Mouse (Mus musculus): ENCODE results near the gene Gm45015.
"Not testable (repeated sequence)": the region's sequence is repeated elsewhere in the genome, so short reads cannot be mapped to it uniquely, and the experiment has no call there.

Gene Gm45015

GRCm38 (mm10) chrX:73336740-73337139 lies at the start of gene Gm45015:
Gene Gm45015, minus strand, starts transcription at chrX:73336840.
- DNase-seq (ENCODE audit: low spot score in 2 of 2) = no peak

DNA sequence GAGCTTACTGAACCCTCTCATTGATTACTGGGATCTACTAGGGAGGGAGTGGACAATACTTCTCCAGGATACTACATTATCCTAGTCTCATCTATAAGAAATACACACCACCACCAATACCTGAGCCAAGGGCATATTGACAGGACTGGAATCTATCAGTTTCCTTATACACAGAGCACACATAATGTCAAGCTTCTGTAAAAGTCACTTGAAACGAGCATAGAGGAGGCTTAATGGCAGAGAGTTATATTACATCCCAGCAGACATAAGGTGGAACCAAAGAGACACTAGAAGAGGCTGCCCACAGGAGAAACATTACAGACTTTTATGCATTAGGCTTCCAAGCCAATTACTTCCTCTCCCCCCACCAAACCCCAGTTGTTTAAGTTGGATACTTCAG lies 48.3 kb upstream of the Gm45015 start:
- DNase-seq (ENCODE audit: low spot score in 2 of 2) = no peak

GRCm38 (mm10) chrX:73384419-73384818 lies 47.8 kb upstream of the Gm45015 start:
- DNase-seq (ENCODE audit: low spot score in 2 of 2) = no peak

- DNase-seq (ENCODE audit: low spot score in 2 of 2) = no peak
Measured at GRCm38 (mm10) chrX:73363291-73363690, 26.7 kb upstream of the Gm45015 start.

DNA sequence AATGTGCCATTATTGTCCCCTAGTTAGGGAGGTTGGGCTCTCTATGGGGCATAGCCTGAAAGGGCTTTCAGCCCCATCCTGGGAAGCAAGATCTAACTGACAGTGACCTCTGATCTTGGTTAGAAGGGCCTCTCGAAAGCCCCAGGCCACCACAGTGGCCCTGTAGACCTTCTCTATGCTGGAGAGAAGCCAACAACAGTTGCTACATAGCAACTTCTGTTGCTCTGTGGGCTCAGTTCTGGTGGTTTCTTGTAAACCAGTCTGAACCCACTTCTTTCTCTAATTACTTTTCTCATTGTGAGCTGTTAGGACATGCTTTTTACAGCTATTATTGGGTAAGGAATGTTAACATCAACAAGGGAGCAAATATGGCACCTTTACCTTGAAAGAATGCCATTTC lies 20.1 kb upstream of the Gm45015 start:
- DNase-seq (ENCODE audit: low spot score in 2 of 2) = no peak

DNA sequence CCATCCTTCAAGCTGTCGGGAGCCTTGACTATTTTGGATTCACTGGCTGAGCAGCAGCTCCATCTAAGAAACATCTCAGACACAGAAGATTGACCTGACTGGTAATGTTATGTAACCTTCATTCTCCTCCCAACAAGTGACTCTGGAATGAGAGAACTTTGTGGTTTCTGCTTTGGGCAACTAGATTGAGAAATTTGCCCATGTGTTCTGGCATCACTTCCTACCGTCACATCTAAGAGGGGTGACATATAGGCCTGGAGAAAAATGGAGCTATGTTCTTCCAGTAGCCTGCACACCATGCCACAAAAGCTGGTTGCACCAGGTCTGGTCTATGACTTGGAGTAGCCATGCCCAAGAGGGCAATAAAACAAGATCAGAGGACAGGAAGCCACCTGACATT lies 19.5 kb upstream of the Gm45015 start:
- DNase-seq (ENCODE audit: low spot score in 2 of 2) = no peak

GRCm38 (mm10) chrX:73344346-73344745 lies 7.7 kb upstream of the Gm45015 start:
- no peak for DNase-seq (ENCODE audit: low spot score in 2 of 2)

GRCm38 (mm10) chrX:73343802-73344201 lies 7.2 kb upstream of the Gm45015 start:
- DNase-seq (ENCODE audit: low spot score in 2 of 2) = no peak

DNA sequence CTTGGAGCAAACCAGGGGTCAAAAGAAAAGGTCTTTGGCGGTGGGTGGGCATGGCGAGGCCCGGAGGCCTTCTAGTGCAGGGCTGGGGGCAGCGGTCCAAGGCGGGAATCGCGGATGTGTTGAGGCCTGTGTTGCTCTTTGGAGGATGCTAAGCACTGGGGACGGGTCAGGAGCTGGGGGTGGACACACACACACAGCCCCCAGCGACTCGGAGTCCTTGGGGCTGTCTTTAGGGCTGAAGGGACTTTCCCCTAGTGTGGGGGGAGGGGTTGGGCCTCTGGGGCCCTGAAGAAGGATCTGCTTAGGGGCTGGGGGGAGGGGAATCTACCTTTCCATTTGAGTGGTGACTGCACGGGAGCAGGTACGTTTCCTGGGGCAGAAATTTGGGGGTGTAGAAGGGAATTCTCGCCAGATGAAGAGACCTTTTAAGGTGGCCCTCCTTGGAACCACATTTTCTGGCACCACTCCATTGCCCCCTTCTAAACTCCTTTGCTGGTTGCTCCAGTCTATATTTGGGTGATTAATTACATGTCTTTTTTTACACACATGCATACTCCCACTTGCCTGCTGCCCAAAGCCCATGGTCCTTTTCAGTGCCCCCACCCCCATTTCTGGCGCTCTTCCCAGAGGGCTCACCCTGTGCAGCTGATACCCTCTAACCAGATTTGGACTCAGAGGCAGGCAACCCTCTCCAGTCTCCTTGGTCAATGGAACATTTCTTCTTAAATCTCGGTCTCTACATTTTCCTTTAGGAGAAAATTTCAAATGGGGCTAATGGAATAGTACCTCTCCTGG lies 6.5 kb upstream of the Gm45015 start:
- peak in 1 of 2 experiments; percentile 19 for DNase-seq (ENCODE audit: low spot score in 2 of 2)

DNA sequence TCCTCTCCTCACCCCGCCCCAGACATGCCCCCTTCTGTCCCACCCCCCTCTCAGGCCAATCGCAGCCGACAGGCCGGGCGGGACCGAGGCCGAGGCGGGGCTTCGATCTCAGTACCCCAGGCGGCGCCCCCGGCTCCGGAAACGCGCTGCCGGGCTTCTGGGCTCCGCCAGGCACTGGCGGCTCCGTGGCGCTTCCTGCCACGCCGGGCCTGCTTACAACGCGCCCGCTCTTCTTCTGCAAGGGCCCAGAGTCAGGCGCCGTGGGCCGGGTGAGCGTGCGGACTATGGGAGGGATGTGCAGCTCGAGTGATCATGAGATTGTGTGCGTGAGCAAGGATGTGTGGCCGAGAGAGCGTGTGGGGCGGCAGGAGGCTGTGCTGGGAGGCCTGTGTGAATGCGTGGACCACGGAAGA lies 5.8 kb upstream of the Gm45015 start, which contains the start of gene Zfp275:
Zfp275 (plus strand) TSS at position 139 of the 413 bp plus-strand sequence.
- peak; percentile 23 to 63 for DNase-seq (ENCODE audit: low spot score in 2 of 2)

- DNase-seq (ENCODE audit: low spot score in 2 of 2) = no peak
Measured at GRCm38 (mm10) chrX:73342068-73342467, 5.4 kb upstream of the Gm45015 start.

DNA sequence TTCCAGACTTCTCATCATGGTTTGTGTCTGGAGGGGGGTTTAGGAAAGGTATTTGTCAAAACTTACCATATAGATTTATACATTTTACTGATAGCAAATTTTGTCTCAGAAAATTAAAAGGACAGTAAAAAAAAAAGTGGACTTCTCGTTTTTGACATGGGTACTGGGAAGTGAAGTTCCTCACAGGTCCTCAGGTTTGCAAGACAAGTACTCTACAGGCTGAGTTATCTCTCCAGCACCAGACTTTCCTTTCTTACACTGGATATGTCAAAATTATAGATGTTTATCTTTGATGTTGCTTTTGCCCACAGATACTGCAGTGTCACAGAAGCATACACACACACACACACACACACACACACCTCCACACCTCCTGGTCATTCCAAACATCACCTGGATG lies 4.8 kb upstream of the Gm45015 start:
- DNase-seq (ENCODE audit: low spot score in 2 of 2) = no peak

DNA sequence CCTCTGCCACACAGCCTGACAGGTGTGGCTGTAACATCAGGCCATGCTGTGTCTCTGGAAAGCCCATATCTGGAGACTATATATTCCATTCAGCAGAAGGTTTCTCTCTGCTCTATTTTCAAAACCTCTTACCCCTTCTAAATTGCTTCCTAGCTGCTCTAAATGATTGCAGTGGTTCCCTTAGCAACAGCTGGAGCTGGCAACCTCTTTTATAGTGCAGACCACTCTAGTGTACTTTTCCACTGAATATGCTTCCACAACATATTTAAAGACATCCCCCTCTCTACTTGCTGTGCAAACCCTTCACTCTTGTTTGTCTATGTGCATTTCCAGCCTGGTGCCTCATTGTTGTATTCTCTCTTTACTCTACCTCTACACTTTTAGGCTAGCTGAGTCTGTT lies 3.1 kb downstream of the Gm45015 start:
- no peak for DNase-seq (ENCODE audit: low spot score in 2 of 2)

DNA sequence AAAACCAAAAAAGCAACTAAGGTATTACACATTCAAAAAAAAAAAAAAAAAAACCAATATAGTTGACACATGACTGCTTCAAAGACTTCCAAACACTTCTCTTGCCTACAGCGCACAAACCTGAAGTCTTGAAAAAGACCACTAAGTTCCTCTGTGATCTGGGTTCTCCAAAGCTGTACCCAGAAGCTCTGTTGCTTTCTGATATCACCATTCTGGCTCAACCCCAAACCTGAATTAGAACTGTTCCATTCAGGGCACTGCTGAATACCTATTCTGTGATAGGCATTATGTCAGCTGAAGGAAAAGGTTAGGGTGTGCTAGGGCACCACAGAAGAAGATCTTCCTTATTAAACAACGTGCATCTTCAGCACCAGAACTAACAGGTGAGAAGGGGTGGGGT lies 9.4 kb downstream of the Gm45015 start:
- DNase-seq (ENCODE audit: low spot score in 2 of 2) = no peak

DNA sequence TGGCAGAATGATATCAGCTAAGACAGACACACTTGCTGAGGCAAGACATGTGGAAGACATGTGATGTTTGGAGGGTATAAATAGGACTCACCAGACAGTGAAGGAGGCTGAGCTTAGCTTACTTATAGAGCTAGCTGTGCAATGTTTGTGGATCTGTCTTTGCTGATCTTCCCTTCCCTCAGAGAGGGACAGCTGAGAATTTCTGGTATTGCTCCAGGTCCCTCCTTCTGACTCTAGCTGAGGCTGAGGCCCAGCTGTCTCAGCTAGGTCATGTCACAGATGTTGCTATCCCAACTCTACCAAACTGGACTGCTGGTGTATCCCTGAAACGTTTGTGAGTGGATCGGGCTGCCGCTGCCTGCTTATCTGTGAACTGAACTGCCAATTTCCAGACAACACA lies 15.6 kb downstream of the Gm45015 start:
- no peak for DNase-seq (ENCODE audit: low spot score in 2 of 2)

- peak in 1 of 2 experiments; percentile 21 for DNase-seq (ENCODE audit: low spot score in 2 of 2)
Measured at GRCm38 (mm10) chrX:73312522-73312921, 24.1 kb downstream of the Gm45015 start.

- DNase-seq (ENCODE audit: low spot score in 2 of 2) = not testable (repeated sequence)
Measured at GRCm38 (mm10) chrX:73295745-73296144, 40.9 kb downstream of the Gm45015 start.

DNA sequence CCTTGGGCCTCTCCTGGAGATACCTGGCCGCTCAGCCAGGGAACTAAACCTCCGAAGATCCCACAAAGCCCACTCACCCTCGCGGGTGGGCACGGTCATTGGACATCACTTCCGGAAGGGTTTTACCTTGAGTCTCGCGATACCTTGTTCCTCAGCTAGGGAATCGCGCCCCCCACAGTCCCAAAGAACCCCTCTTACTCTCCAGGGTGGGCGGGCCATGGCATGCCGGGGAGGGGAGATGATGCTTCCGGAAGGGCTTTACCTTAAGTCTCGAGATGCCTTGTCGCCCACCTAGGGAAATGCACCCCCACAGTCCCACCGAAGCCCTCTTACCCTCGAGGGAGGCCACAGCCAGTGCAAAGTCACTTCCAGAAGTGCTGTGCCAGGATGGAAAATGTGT lies 43.8 kb downstream of the Gm45015 start, which contains the start of the genes Xlr5a and Xlr5c:
Xlr5a (minus strand) TSS at position 101 of the 400 bp plus-strand sequence.
Xlr5c (minus strand) TSS at position 101 of the 400 bp plus-strand sequence.
- DNase-seq (ENCODE audit: low spot score in 2 of 2) = not testable (repeated sequence)
